Mouse (Mus musculus): ENCODE results near the gene Neu4. TPM values are rescaled to one million over a fixed set of nuclear protein-coding genes. Genes with fewer than 3 reads are reported as not detected.
"Not testable (repeated sequence)": the region's sequence is repeated elsewhere in the genome, so short reads cannot be mapped to it uniquely, and the experiment has no call there.

Gene Neu4
- polyA plus RNA-seq (2012; rRNA removed): 0.04 TPM in 1 of 2 replicates, not detected in the other
- not detected in 2 replicates for polyA plus RNA-seq (2014; fragmentation: Nextera tagmentation; extraction: Ambion mirVana)

- 78% methylated on average over 6 of the region's 6 CpGs for WGBS
- ATAC-seq (ENCODE audit: low FRiP score, low read depth): no peak
- TF ChIP-seq POLR2A (IDR thresholded peaks at IDR 0.05; ENCODE audit: borderline replicate concordance, extremely low read depth, insufficient read depth, insufficient read length): no peak
- Histone ChIP-seq H3K9me3 (ENCODE audit: control insufficient read depth, low read length) (no peaks in the 10 kb centered on the region), H3K4me1 (ENCODE audit: control insufficient read depth, insufficient read depth, low read length) (no peaks in the 10 kb centered on the region), H3K9ac (ENCODE audit: low read depth, low read length, severe bottlenecking) (no peak within 1 kb of the TSS), H3K4me2 (replicated peaks; ENCODE audit: low read depth, low read length, severe bottlenecking) (no peak within 1 kb of the TSS), H3K27me3 (ENCODE audit: control insufficient read depth, insufficient read depth, low read length) (no peaks in the 10 kb centered on the region), H3K27ac (replicated peaks; ENCODE audit: low read depth, low read length) (no peak within 1 kb of the TSS), H3K36me3 (ENCODE audit: control insufficient read depth, insufficient read depth, low read length) (no peaks in the 10 kb centered on the region), H3K4me3 (replicated peaks; ENCODE audit: low read length) (no peak within 1 kb of the TSS)
- no peak for DNase-seq (ENCODE audit: low spot score)
Observed at GRCm38 (mm10) chr1:94020151-94020550, at the start of gene Neu4. Gene Neu4 (plus strand): TSS chr1:94020451.

GRCm38 (mm10) chr1:93970797-93971196 is 49.5 kb upstream of the Neu4 start:
- WGBS: no CpG with 5 or more reads among the region's 4 CpGs
- not testable (repeated sequence) for H3K9me3 ChIP-seq (ENCODE audit: control insufficient read depth, low read length); DNase-seq (ENCODE audit: low spot score); H3K36me3 ChIP-seq (ENCODE audit: control insufficient read depth, insufficient read depth, low read length); ATAC-seq (ENCODE audit: low FRiP score, low read depth); H3K4me1 ChIP-seq (ENCODE audit: control insufficient read depth, insufficient read depth, low read length); H3K27ac ChIP-seq (replicated peaks; ENCODE audit: low read depth, low read length); H3K4me2 ChIP-seq (replicated peaks; ENCODE audit: low read depth, low read length, severe bottlenecking); H3K9ac ChIP-seq (ENCODE audit: low read depth, low read length, severe bottlenecking); H3K4me3 ChIP-seq (replicated peaks; ENCODE audit: low read length); H3K27me3 ChIP-seq (ENCODE audit: control insufficient read depth, insufficient read depth, low read length)

- no CpG with 5 or more reads among the region's 4 CpGs for WGBS
- DNase-seq (ENCODE audit: low spot score); H3K4me1 ChIP-seq (ENCODE audit: control insufficient read depth, insufficient read depth, low read length); H3K4me3 ChIP-seq (replicated peaks; ENCODE audit: low read length); H3K9ac ChIP-seq (ENCODE audit: low read depth, low read length, severe bottlenecking); H3K4me2 ChIP-seq (replicated peaks; ENCODE audit: low read depth, low read length, severe bottlenecking); H3K27ac ChIP-seq (replicated peaks; ENCODE audit: low read depth, low read length); H3K9me3 ChIP-seq (ENCODE audit: control insufficient read depth, low read length); H3K36me3 ChIP-seq (ENCODE audit: control insufficient read depth, insufficient read depth, low read length); ATAC-seq (ENCODE audit: low FRiP score, low read depth); H3K27me3 ChIP-seq (ENCODE audit: control insufficient read depth, insufficient read depth, low read length): not testable (repeated sequence)
Observed at GRCm38 (mm10) chr1:93975764-93976163, 44.5 kb upstream of the Neu4 start.

GRCm38 (mm10) chr1:93978287-93978686 is 42.0 kb upstream of the Neu4 start:
- H3K27me3 ChIP-seq (ENCODE audit: control insufficient read depth, insufficient read depth, low read length); H3K27ac ChIP-seq (replicated peaks; ENCODE audit: low read depth, low read length); ATAC-seq (ENCODE audit: low FRiP score, low read depth); H3K4me3 ChIP-seq (replicated peaks; ENCODE audit: low read length); H3K9ac ChIP-seq (ENCODE audit: low read depth, low read length, severe bottlenecking); H3K4me2 ChIP-seq (replicated peaks; ENCODE audit: low read depth, low read length, severe bottlenecking); H3K4me1 ChIP-seq (ENCODE audit: control insufficient read depth, insufficient read depth, low read length); DNase-seq (ENCODE audit: low spot score); H3K36me3 ChIP-seq (ENCODE audit: control insufficient read depth, insufficient read depth, low read length); H3K9me3 ChIP-seq (ENCODE audit: control insufficient read depth, low read length): not testable (repeated sequence)
- no CpG with 5 or more reads among the region's 7 CpGs for WGBS

- H3K4me1 ChIP-seq (ENCODE audit: control insufficient read depth, insufficient read depth, low read length); H3K27me3 ChIP-seq (ENCODE audit: control insufficient read depth, insufficient read depth, low read length); H3K36me3 ChIP-seq (ENCODE audit: control insufficient read depth, insufficient read depth, low read length); DNase-seq (ENCODE audit: low spot score); H3K4me3 ChIP-seq (replicated peaks; ENCODE audit: low read length); H3K27ac ChIP-seq (replicated peaks; ENCODE audit: low read depth, low read length); H3K4me2 ChIP-seq (replicated peaks; ENCODE audit: low read depth, low read length, severe bottlenecking); H3K9ac ChIP-seq (ENCODE audit: low read depth, low read length, severe bottlenecking); H3K9me3 ChIP-seq (ENCODE audit: control insufficient read depth, low read length): not testable (repeated sequence)
- peak; percentile 65; the same call in 1 of the 2 replicates for ATAC-seq (ENCODE audit: low FRiP score, low read depth)
- WGBS: no CpG with 5 or more reads among the region's 2 CpGs
Observed at GRCm38 (mm10) chr1:93980932-93981331, 39.3 kb upstream of the Neu4 start.

GRCm38 (mm10) chr1:93986167-93986566 is 34.1 kb upstream of the Neu4 start:
- H3K4me2 ChIP-seq (replicated peaks; ENCODE audit: low read depth, low read length, severe bottlenecking): no peak overlapping the region
- 90% methylated on average over 3 of the region's 3 CpGs for WGBS
- H3K27ac ChIP-seq (replicated peaks; ENCODE audit: low read depth, low read length): no peak overlapping the region
- H3K27me3 ChIP-seq (ENCODE audit: control insufficient read depth, insufficient read depth, low read length): no peaks in the 10 kb centered on the region
- H3K36me3 ChIP-seq (ENCODE audit: control insufficient read depth, insufficient read depth, low read length): no peaks in the 10 kb centered on the region
- no peak for ATAC-seq (ENCODE audit: low FRiP score, low read depth)
- H3K4me1 ChIP-seq (ENCODE audit: control insufficient read depth, insufficient read depth, low read length): no peaks in the 10 kb centered on the region
- no peak overlapping the region for H3K4me3 ChIP-seq (replicated peaks; ENCODE audit: low read length)
- H3K9me3 ChIP-seq (ENCODE audit: control insufficient read depth, low read length): no peaks in the 10 kb centered on the region
- no peak for TF ChIP-seq POLR2A (IDR thresholded peaks at IDR 0.05; ENCODE audit: borderline replicate concordance, extremely low read depth, insufficient read depth, insufficient read length)
- DNase-seq (ENCODE audit: low spot score): no peak
- H3K9ac ChIP-seq (ENCODE audit: low read depth, low read length, severe bottlenecking): no peak overlapping the region
